Mouse (Mus musculus) embryonic facial prominence, embryonic 10.5 days (tissue): ENCODE results near the gene Hoxd3. TPM values are rescaled to one million over a fixed set of nuclear protein-coding genes. Genes with fewer than 3 reads are reported as not detected.

Experiments
- DNase-seq: peaks from one replicate; pipeline ENCODE4 v3.0.0-alpha.2; 2017; ENCODE audit warnings: low spot score
- H3K27ac ChIP-seq: fragments of 300-500 bp; sonication (generic); replicated peaks from 2 replicates; pipeline ENCODE4 v1.5.1; 2016; ENCODE audit warnings: mild to moderate bottlenecking
- H3K27me3 ChIP-seq: fragments of 300-500 bp; sonication (generic); replicated peaks from 2 replicates; pipeline ENCODE4 v1.6.1; 2016; ENCODE audit warnings: low read depth, mild to moderate bottlenecking; ENCODE audit not compliant: poor library complexity, severe bottlenecking
- H3K36me3 ChIP-seq: fragments of 300-500 bp; sonication (generic); replicated peaks from 2 replicates; pipeline ENCODE4 v1.6.1; 2016; ENCODE audit warnings: mild to moderate bottlenecking, moderate library complexity
- H3K4me1 ChIP-seq: fragments of 300-500 bp; sonication (generic); 2 replicates; pipeline ENCODE4 v1.6.1; 2016
- H3K4me3 ChIP-seq: fragments of 300-500 bp; sonication (generic); 2 replicates; pipeline ENCODE4 v1.5.1; 2016; ENCODE audit warnings: mild to moderate bottlenecking, moderate library complexity
- H3K9me3 ChIP-seq: fragments of 300-500 bp; sonication (generic); 2 replicates; pipeline ENCODE4 v1.6.1; 2016; ENCODE audit warnings: mild to moderate bottlenecking
- WGBS: fragments of 180-500 bp; shearing (Covaris S2); methylation state at CpG from one replicate; pipeline ENCODE4 v1.1.7; 2016; 5-methylcytosine and 5-hydroxymethylcytosine counted together
- polyA plus RNA-seq: library from polyadenylated mRNA; unstranded; fragments of >200 nt; fragmentation: Nextera tagmentation; extraction: Ambion mirVana; gene quantifications from 2 replicates; pipeline ENCODE4 v1.2.1, GENCODE M21; 2016

Gene Hoxd3
- polyA plus RNA-seq, 1 experiment from 2014 or later, result 1.7 TPM

DNA sequence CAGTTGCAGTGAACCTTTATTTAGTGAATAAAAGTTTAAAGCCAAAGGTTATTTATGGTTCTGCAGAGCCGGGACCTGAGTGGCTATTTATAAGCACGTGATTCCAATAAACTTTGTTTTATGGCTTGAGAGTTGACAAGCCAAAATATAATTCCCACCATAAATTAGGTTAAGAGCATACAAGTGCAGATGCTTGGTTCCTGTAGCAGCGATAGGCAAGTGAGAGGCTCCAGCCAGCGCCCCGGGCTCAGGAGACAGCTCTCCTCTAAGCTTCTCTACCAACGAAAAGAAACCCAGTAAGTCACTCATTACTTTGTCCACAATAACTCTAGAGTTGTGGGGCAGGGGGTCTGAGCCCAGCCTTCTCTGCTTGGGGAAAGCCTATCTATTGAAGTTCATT lies 10.2 kb downstream of the Hoxd3 start:
- H3K4me1 ChIP-seq, result no peaks in the 10 kb centered on the region
- peaks cover 100% of the 10 kb centered on the region for H3K27me3 ChIP-seq
- no peaks in the 10 kb centered on the region for H3K36me3 ChIP-seq
- H3K9me3 ChIP-seq, result no peaks in the 10 kb centered on the region
- no peak overlapping the region for H3K27ac ChIP-seq
- H3K4me3 ChIP-seq, result no peak overlapping the region
- peak; percentile 29 for DNase-seq
- WGBS, result 5% methylated on average over 6 of the region's 6 CpGs

GRCm38 (mm10) chr2:74722949-74723348 lies 11.2 kb downstream of the Hoxd3 start:
- peak; percentile 34 for DNase-seq
- Histone ChIP-seq H3K27ac (no peak overlapping the region), H3K36me3 (no peaks in the 10 kb centered on the region), H3K27me3 (peaks cover 100% of the 10 kb centered on the region), H3K9me3 (no peaks in the 10 kb centered on the region), H3K4me3 (no peak overlapping the region), H3K4me1 (peaks cover 6% of the 10 kb centered on the region)
- 3% methylated on average over 8 of the region's 8 CpGs for WGBS

DNA sequence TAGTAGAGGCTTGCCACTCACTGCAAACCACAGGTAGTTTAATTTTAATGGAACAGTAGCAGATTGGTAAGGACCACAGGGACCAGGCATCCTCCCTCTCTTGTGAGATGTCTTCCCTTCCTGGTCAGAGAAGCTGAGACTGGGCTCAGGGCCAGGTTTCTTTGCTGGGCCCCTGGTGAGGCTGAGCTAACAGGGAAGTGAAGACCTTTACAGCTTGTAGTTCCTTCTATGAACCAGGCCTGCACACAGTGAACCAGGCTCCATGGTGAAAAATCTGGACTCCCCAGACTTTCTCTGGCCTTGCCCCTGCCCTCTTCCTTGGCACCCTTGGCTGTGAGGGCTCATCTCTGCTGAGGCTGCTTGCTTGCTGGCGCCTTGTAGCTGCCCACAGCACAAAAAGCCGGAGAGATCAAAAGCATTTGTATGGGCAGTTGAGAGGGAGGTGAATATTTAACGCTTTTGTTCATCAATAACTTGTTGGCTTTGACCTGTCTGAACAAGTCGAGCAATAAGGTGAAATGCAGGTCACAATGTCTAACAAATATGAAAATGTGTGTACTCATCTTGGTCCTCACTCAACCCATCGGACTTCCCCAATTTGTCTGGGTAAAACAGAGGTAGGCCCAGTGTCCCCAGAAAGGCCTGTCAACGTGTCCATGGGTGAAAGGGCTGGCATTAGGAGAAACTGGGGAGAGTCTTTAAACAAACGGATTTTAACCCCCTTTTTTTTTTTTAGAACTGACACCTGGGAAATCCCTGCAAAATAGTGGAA lies 12.7 kb downstream of the Hoxd3 start:
- Histone ChIP-seq H3K4me1 (peaks cover 6% of the 10 kb centered on the region), H3K27me3 (peaks cover 100% of the 10 kb centered on the region), H3K27ac (no peak overlapping the region), H3K4me3 (no peak overlapping the region), H3K9me3 (no peaks in the 10 kb centered on the region), H3K36me3 (no peaks in the 10 kb centered on the region)
- DNase-seq, result peak; percentile 22
- WGBS, result 4% methylated on average over 7 of the region's 7 CpGs

GRCm38 (mm10) chr2:74725171-74725570 lies 13.4 kb downstream of the Hoxd3 start:
- DNase-seq, result peak; percentile 56
- Histone ChIP-seq H3K27ac (no peak overlapping the region), H3K36me3 (no peaks in the 10 kb centered on the region), H3K27me3 (peaks cover 100% of the 10 kb centered on the region), H3K4me3 (no peak overlapping the region), H3K9me3 (no peaks in the 10 kb centered on the region), H3K4me1 (peaks cover 6% of the 10 kb centered on the region)
- WGBS, result under 1% methylated on average over 17 of the region's 17 CpGs

- H3K27ac ChIP-seq, result no peak within 1 kb of the TSS
- peak; percentile 40 for DNase-seq
- peaks cover 6% of the 10 kb centered on the region for H3K4me1 ChIP-seq
- WGBS, result 5% methylated on average over 5 of the region's 5 CpGs
- peak within 1 kb of the TSS; percentile 49 for H3K4me3 ChIP-seq
- H3K27me3 ChIP-seq, result peaks cover 100% of the 10 kb centered on the region
- no peaks in the 10 kb centered on the region for H3K9me3 ChIP-seq
- H3K36me3 ChIP-seq, result no peaks in the 10 kb centered on the region
Observed at GRCm38 (mm10) chr2:74726551-74726950, 14.8 kb downstream of the Hoxd3 start, which contains the start of gene Gm28230. Gm28230 (plus strand) TSS chr2:74726728.

GRCm38 (mm10) chr2:74726973-74727639 lies 15.4 kb downstream of the Hoxd3 start:
- Histone ChIP-seq H3K36me3 (no peaks in the 10 kb centered on the region), H3K4me1 (peaks cover 6% of the 10 kb centered on the region), H3K4me3 (peak overlapping the region; percentile 49), H3K9me3 (no peaks in the 10 kb centered on the region), H3K27me3 (peaks cover 100% of the 10 kb centered on the region), H3K27ac (no peak overlapping the region)
- 1% methylated on average over 43 of the region's 43 CpGs for WGBS
- peak; percentile 56 for DNase-seq

- H3K27ac ChIP-seq, result no peak overlapping the region
- H3K4me1 ChIP-seq, result peaks cover 8% of the 10 kb centered on the region
- no peak for DNase-seq
- no peaks in the 10 kb centered on the region for H3K36me3 ChIP-seq
- peak overlapping the region; percentile 49 for H3K4me3 ChIP-seq
- peaks cover 100% of the 10 kb centered on the region for H3K27me3 ChIP-seq
- WGBS, result under 1% methylated on average over 25 of the region's 25 CpGs
- H3K9me3 ChIP-seq, result no peaks in the 10 kb centered on the region
Observed at GRCm38 (mm10) chr2:74727640-74728302, 16.0 kb downstream of the Hoxd3 start.

- peak; percentile 46 for DNase-seq
- Histone ChIP-seq H3K27ac (no peak overlapping the region), H3K4me1 (peaks cover 11% of the 10 kb centered on the region), H3K27me3 (peaks cover 100% of the 10 kb centered on the region), H3K4me3 (peak overlapping the region; percentile 49; the same call in 1 of the 2 replicates), H3K9me3 (no peaks in the 10 kb centered on the region), H3K36me3 (no peaks in the 10 kb centered on the region)
- 1% methylated on average over 13 of the region's 13 CpGs for WGBS
Observed at GRCm38 (mm10) chr2:74728303-74728680, 16.6 kb downstream of the Hoxd3 start.

DNA sequence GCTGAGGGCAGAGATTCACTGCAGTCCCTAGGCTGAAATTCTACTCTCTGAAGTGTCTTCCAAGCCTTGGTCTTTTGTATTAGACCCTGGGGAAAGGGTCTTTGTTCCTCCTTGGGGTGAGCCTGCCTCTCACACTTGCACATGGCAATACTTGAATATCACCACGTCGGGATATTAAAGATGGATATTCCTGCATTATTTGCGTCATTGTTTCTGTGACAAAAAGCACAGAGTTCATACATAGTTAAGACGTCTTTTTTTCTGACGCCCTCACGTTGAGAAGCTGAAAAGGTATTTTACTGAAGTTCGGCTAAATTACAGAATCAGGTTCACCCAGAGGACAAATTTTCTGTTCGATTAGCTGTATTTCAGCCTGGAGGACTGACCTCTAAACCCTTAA lies 18.6 kb downstream of the Hoxd3 start:
- H3K27ac ChIP-seq, result no peak overlapping the region
- DNase-seq, result peak; percentile 14
- H3K4me3 ChIP-seq, result no peak overlapping the region
- WGBS, result 2% methylated on average over 8 of the region's 8 CpGs
- H3K9me3 ChIP-seq, result no peaks in the 10 kb centered on the region
- peaks cover 100% of the 10 kb centered on the region for H3K27me3 ChIP-seq
- H3K4me1 ChIP-seq, result peaks cover 11% of the 10 kb centered on the region
- no peaks in the 10 kb centered on the region for H3K36me3 ChIP-seq

DNA sequence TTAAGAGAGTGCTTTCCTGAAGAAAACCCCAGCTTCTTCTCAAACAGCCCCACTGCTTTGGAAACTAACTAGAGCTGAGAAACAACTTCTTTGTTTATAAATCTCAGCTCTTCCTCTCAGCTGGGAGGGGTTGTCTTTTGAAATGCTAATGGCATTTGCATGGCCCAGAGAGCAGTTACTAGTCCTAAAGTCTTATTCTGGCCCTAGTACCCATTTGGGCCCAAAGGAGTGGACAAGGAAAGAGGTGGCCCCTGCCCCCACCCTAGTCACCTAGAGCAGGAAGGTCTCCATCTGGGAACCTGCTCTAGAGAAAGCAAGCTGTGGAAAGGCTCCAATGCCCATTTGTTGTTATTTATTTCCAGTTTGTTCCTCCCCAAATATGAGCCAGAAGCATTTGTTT lies 19.3 kb downstream of the Hoxd3 start:
- peak; percentile 29 for DNase-seq

DNA sequence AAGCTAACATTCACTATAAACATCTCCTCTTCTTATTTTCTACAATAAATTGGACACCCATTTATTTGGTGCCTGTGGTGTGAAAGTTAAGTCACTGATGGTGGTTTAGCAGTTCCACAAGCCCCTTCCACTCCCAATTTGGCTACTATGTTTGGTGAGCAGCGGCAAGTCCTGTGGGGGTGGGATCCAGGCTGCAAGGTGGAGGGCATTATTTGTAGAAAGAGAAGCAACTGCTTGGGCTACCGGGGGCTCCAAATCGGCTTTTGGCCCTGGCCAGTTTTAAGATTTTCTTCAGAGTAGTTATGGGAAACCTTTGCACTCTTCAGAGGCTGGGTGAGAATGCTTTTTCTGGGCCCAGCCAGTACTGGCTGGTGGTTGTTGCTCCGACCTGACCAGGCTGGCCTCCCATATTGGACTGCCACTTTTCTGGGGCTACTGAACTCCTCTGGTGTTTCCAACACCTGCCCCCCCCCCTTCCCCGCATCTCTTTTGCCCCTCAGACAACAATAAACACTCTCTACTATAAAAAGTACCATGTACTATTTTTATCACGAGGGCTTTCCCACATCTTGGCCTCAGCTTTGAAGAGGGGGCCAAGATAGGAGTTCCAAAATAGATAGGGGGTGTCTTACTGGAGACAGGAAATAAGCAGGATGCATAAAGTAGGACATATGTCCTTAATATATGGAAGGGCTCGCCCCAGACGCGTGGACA lies 20.2 kb downstream of the Hoxd3 start:
- no peaks in the 10 kb centered on the region for H3K36me3 ChIP-seq
- H3K4me3 ChIP-seq, result no peak overlapping the region
- peaks cover 20% of the 10 kb centered on the region for H3K4me1 ChIP-seq
- H3K27me3 ChIP-seq, result peaks cover 100% of the 10 kb centered on the region
- no peak overlapping the region for H3K27ac ChIP-seq
- H3K9me3 ChIP-seq, result no peaks in the 10 kb centered on the region
- 1% methylated on average over 9 of the region's 9 CpGs for WGBS
- DNase-seq, result peak; percentile 34

More for the DNA sequence above, 19.3 kb downstream of the Hoxd3 start:
- no peak overlapping the region for H3K27ac ChIP-seq
- H3K4me3 ChIP-seq, result no peak overlapping the region
- H3K27me3 ChIP-seq, result peaks cover 100% of the 10 kb centered on the region
- no peaks in the 10 kb centered on the region for H3K36me3 ChIP-seq
- H3K4me1 ChIP-seq, result peaks cover 16% of the 10 kb centered on the region
- H3K9me3 ChIP-seq, result no peaks in the 10 kb centered on the region
